Mouse (Mus musculus) gonadal fat pad, adult 2 months (tissue): ENCODE measurements at regions not wholly inside any gene's neighbourhood (a gene's known extent, or its start where the extent isn't known, plus 50 kb on each side); places are given as distances from the start of the nearest gene placed in this dataset.

Experiments
- DNase-seq: peaks from one replicate; pipeline ENCODE4 v3.0.0-alpha.2; 2012; ENCODE audit warnings: low read depth

GRCm38 (mm10) chr9:122064937-122065673 lies 52.0 kb upstream of the Snrk start:
- no peak for DNase-seq

- DNase-seq = peak; percentile 54
Measured at GRCm38 (mm10) chr9:122055820-122056550, 59.1 kb upstream of the Pomgnt2 start.

- no peak for DNase-seq
Measured at GRCm38 (mm10) chr9:122051716-122052115, 54.8 kb upstream of the Pomgnt2 start.

DNA sequence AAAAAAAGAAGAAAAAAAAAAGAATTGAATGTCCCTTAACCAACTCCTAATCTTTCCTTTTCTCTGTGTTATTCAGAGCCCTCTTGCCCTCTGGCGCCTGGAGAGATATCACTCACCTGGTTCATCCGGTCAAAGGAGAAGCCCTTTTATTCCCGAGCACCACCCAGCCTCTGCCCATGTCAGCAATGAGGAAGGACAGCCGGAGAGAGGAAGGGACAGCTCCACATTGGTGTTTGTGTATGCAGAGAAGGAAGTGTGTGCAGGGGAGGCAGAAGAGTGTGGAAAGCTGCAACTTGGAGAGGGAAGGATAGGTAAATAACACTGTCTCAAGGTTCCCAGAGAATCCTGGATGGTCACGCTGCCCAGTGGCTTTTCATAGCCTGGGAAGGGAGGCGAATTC lies 54.2 kb upstream of the Pomgnt2 start:
- DNase-seq = no peak

GRCm38 (mm10) chr9:122048999-122049398 lies 52.1 kb upstream of the Pomgnt2 start:
- DNase-seq = no peak

DNA sequence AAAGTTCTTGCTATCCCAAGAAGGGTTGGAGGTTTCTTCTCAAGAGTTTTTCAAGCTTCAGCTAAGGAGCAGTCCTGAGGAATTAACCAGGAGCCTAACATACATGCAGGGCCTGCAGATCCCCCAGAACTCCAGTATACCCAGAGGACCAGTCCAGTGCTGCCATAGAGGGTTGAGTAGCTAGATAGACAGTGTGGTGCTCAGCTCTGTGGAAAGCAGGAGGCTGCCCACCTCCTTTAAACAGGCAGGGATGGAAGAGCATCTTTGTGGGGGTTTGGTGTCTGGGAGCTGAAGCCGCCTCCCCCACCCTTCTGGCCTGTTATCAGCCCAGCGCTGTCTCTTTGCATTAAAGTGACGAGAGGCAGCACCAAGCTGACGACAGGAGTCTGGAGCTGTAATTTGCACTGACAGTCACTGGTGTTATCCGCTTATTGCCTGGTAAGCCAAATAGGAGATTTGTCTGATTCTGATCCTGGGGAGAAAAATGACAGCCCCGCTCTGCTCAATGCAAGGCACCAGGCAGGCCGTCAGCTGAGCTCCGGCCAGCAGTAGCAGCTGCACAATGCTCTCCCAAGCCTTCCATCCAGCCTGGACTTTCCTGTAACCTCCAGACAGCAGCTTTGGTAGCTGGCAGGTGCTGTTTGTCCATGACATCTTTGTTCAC lies 51.2 kb upstream of the Pomgnt2 start:
- DNase-seq = no peak
